Mouse (Mus musculus) liver, embryonic 16.5 days (tissue): ENCODE data around the gene Mlph. TPM values are rescaled to one million over a fixed set of nuclear protein-coding genes. Genes with fewer than 3 reads are reported as not detected.

Source experiments
- ATAC-seq: fragments of 200-750 bp; cut with Nextera tagmentation; 2 replicates; pipeline ENCODE4 v1.8.0; 2017; ENCODE audit warnings: low read depth, mild to moderate bottlenecking, moderate number of reproducible peaks, moderate library complexity
- H3K27ac ChIP-seq: fragments of 300-500 bp; sonication (generic); 2 replicates; pipeline ENCODE4 v1.5.1; 2014; ENCODE audit warnings: mild to moderate bottlenecking, low read length
- H3K27me3 ChIP-seq: fragments of 300-500 bp; sonication (generic); 2 replicates; pipeline ENCODE4 v1.6.1; 2014; ENCODE audit warnings: low read depth, low read length, mixed read lengths; ENCODE audit not compliant: control insufficient read depth, insufficient read depth
- H3K36me3 ChIP-seq: fragments of 300-500 bp; sonication (generic); 2 replicates; pipeline ENCODE4 v1.6.1; 2014; ENCODE audit warnings: mild to moderate bottlenecking; ENCODE audit not compliant: control insufficient read depth, insufficient read depth
- H3K4me1 ChIP-seq: fragments of 300-500 bp; sonication (generic); 2 replicates; pipeline ENCODE4 v1.6.1; 2014; ENCODE audit warnings: low read depth, low read length, mixed read lengths; ENCODE audit not compliant: control insufficient read depth
- H3K4me2 ChIP-seq: fragments of 300-500 bp; sonication (generic); 2 replicates; pipeline ENCODE4 v1.6.1; 2014; ENCODE audit warnings: low read depth, low read length, mixed read lengths
- H3K4me3 ChIP-seq: fragments of 300-500 bp; sonication (generic); 2 replicates; pipeline ENCODE4 v1.5.1; 2014; ENCODE audit warnings: low read depth, mild to moderate bottlenecking, low read length
- H3K9ac ChIP-seq: fragments of 300-500 bp; sonication (generic); 2 replicates; pipeline ENCODE4 v1.6.1; 2014; ENCODE audit warnings: low read depth, low read length
- H3K9me3 ChIP-seq: fragments of 300-500 bp; sonication (generic); replicated peaks from 2 replicates; pipeline ENCODE4 v1.6.1; 2016; ENCODE audit warnings: low read length; ENCODE audit not compliant: control insufficient read depth
- WGBS: fragments of 180-500 bp; shearing (Covaris S2); extraction: QIAGEN DNeasy Blood & Tissue Kit; methylation state at CpG from one replicate; pipeline ENCODE4 v1.1.7; 2014; ENCODE audit not compliant: insufficient replicate concordance; 5-methylcytosine and 5-hydroxymethylcytosine counted together
- polyA plus RNA-seq: library from polyadenylated mRNA; unstranded; fragments of >200 nt; fragmentation: Nextera tagmentation; extraction: Ambion mirVana; gene quantifications from 2 replicates; pipeline ENCODE4 v1.2.1, GENCODE M21; 2015

Gene Mlph
- polyA plus RNA-seq, 1 experiment from 2014 or later: 0.05 TPM

DNA sequence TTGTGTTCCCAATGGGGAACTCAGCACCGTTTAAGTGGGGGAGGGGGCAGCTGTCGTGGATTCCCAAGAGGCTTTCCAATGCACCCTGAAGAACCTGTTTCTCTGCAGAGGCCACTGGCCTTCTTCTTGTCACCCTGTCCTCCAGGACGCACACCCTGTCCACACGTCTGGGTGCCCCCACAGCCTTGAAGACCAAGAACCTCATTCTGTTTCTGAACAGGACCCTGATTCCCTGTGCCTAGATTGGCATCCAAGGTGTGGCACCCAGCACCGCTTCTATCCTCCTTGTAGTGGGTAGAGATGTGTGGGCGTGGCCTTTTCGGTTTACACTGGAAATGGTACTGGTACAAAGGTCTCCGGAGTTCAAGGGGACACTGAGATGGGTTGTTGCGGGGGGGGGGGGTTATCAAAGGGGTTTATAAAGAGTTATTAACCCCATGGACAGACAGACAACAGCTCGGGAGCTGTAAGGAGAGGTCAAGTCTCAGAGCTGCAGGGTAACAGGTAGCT, 55.1 kb downstream of the Mlph start:
- Histone ChIP-seq H3K27me3 (no peaks in the 10 kb centered on the region), H3K36me3 (no peaks in the 10 kb centered on the region), H3K4me1 (no peaks in the 10 kb centered on the region; the same call in 1 of the 2 replicates), H3K4me3 (no peak overlapping the region), H3K27ac (no peak overlapping the region), H3K9me3 (no peaks in the 10 kb centered on the region), H3K9ac (no peak overlapping the region), H3K4me2 (peak overlapping the region; percentile 41; the same call in 1 of the 2 replicates)
- 52% methylated on average over 10 of the region's 10 CpGs for WGBS
- no peak for ATAC-seq

- no peaks in the 10 kb centered on the region; the same call in 1 of the 2 replicates for H3K4me1 ChIP-seq
- no peaks in the 10 kb centered on the region for H3K27me3 ChIP-seq
- no peak overlapping the region for H3K27ac ChIP-seq
- no peaks in the 10 kb centered on the region for H3K9me3 ChIP-seq
- no peak overlapping the region for H3K4me2 ChIP-seq
- no peak overlapping the region for H3K9ac ChIP-seq
- H3K4me3 ChIP-seq: no peak overlapping the region
- ATAC-seq: no peak
- WGBS: 23% methylated on average over 9 of the region's 9 CpGs
- H3K36me3 ChIP-seq: no peaks in the 10 kb centered on the region
Measured at GRCm38 (mm10) chr1:90972911-90973573, 58.2 kb downstream of the Mlph start.

GRCm38 (mm10) chr1:90973574-90973911, 58.7 kb downstream of the Mlph start:
- 59% methylated on average over 2 of the region's 2 CpGs for WGBS

GRCm38 (mm10) chr1:90974906-90975649, 60.2 kb downstream of the Mlph start:
- Histone ChIP-seq H3K4me2 (no peak overlapping the region), H3K27ac (no peak overlapping the region), H3K4me3 (no peak overlapping the region), H3K9ac (no peak overlapping the region), H3K4me1 (no peaks in the 10 kb centered on the region), H3K36me3 (no peaks in the 10 kb centered on the region), H3K9me3 (no peaks in the 10 kb centered on the region), H3K27me3 (no peaks in the 10 kb centered on the region)
- 9% methylated on average over 12 of the region's 12 CpGs for WGBS
- 0 out of 2 replicates have a peak, but pooled peaks have one; percentile 35 for ATAC-seq

More at GRCm38 (mm10) chr1:90973574-90973911, 58.7 kb downstream of the Mlph start:
- H3K4me3 ChIP-seq: no peak overlapping the region
- H3K36me3 ChIP-seq: no peaks in the 10 kb centered on the region
- no peak overlapping the region for H3K27ac ChIP-seq
- no peak overlapping the region for H3K9ac ChIP-seq
- ATAC-seq: no peak
- H3K9me3 ChIP-seq: no peaks in the 10 kb centered on the region
- no peaks in the 10 kb centered on the region for H3K27me3 ChIP-seq
- no peaks in the 10 kb centered on the region; the same call in 1 of the 2 replicates for H3K4me1 ChIP-seq
- no peak overlapping the region for H3K4me2 ChIP-seq

- Histone ChIP-seq H3K4me1 (no peaks in the 10 kb centered on the region), H3K36me3 (no peaks in the 10 kb centered on the region)
- ATAC-seq: no peak
Measured at GRCm38 (mm10) chr1:90975960-90976359, 61.1 kb downstream of the Mlph start.

DNA sequence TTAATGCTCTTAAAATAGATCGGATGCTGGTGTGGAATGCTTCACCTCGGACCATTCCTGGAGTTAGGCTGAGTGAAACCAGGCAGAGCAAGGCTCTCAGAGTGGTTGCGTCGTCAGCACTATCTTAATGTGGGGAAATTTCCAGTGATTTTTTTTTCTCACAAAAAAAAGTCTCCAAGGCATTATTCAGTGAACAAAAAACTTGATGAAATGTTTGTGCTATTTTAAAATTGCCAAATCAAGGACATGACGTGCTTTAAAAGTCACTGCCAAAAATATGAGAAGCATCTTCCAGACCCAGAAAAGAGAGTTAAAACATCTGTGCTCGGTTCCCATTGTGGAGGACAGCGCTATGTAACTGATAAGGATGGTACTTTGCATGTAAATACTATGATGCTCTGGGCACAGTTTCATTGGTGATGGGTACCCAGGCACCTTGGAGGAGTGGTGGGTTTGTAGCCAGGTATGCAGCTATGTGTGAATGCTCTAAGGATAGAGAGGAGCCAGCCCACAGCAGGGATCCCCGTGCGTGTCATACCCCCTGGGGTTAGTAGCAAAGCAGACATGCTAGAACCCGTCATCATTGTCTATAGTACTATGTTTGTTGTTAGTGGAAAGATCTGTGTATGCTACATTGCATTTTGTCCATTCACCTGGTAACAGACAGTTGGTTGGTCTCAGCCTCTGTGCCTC, 65.9 kb downstream of the Mlph start:
- H3K4me1 ChIP-seq: no peaks in the 10 kb centered on the region
- no peak overlapping the region for H3K9ac ChIP-seq
- no peaks in the 10 kb centered on the region for H3K9me3 ChIP-seq
- no peaks in the 10 kb centered on the region for H3K27me3 ChIP-seq
- H3K4me3 ChIP-seq: no peak overlapping the region
- H3K4me2 ChIP-seq: no peak overlapping the region
- no peak for ATAC-seq
- H3K36me3 ChIP-seq: no peaks in the 10 kb centered on the region
- H3K27ac ChIP-seq: no peak overlapping the region
- WGBS: 58% methylated on average over 10 of the region's 10 CpGs

More at GRCm38 (mm10) chr1:90975960-90976359, 61.1 kb downstream of the Mlph start:
- Histone ChIP-seq H3K27ac (no peak overlapping the region), H3K27me3 (no peaks in the 10 kb centered on the region), H3K4me2 (no peak overlapping the region), H3K9me3 (no peaks in the 10 kb centered on the region), H3K4me3 (no peak overlapping the region), H3K9ac (no peak overlapping the region)
- 68% methylated on average over 4 of the region's 4 CpGs for WGBS

DNA sequence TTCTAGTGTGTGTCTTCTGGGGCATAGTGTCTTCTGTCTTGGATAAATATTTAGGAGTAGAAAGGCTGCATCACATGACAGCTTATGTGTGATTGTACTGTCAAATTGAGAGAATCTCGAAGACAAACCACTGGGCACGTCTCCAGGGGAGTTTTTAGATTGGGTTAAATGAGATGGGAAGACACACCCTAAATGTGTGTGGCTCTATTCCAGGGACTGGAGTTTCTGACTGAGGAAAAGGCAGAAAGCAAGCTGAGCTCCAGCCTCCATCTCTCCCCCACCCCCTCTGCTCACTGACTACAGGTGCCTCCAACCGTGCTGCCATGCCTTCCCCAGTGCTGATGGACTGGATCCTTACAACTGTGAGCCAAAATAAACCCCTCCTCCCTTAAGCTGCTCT, 66.5 kb downstream of the Mlph start:
- H3K9me3 ChIP-seq: no peaks in the 10 kb centered on the region
- no peaks in the 10 kb centered on the region for H3K4me1 ChIP-seq
- no peak overlapping the region for H3K27ac ChIP-seq
- H3K27me3 ChIP-seq: no peaks in the 10 kb centered on the region
- 48% methylated on average over 3 of the region's 3 CpGs for WGBS
- no peak overlapping the region for H3K4me3 ChIP-seq
- H3K36me3 ChIP-seq: no peaks in the 10 kb centered on the region
- no peak for ATAC-seq
- no peak overlapping the region for H3K4me2 ChIP-seq
- no peak overlapping the region for H3K9ac ChIP-seq

DNA sequence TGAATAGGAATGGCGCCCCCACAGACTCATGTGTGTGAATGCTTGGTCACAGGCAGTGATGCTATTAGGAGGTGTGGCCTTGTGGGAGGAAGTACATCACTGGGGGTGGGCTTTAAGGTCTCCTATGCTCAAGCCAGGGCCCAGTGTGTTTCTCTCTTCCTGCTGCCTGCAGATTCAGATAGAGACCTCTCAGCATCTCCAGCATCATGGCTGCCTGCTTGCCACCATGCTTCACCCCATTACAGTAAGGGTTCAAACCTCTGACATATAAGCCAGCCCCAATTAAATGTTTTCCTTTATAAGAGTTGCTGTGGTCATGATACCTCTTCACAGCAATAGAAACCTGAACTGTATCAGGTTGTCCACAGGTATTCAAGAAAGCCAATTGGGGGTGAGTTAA, 81.0 kb downstream of the Mlph start:
- no peak overlapping the region for H3K4me2 ChIP-seq
- no peak overlapping the region for H3K27ac ChIP-seq
- no peak for ATAC-seq
- no peak overlapping the region for H3K4me3 ChIP-seq
- no peaks in the 10 kb centered on the region; the same call in none of the 2 replicates for H3K4me1 ChIP-seq
- H3K9ac ChIP-seq: no peak overlapping the region
- H3K27me3 ChIP-seq: peaks cover 16% of the 10 kb centered on the region
- H3K9me3 ChIP-seq: no peaks in the 10 kb centered on the region
- no peaks in the 10 kb centered on the region for H3K36me3 ChIP-seq
- 65% methylated on average over 1 of the region's 1 CpGs for WGBS
